Mouse (Mus musculus) lung, postnatal 0 days (tissue): Measurements from ENCODE around the gene Wdr18. TPM values are rescaled to one million over a fixed set of nuclear protein-coding genes. Genes with fewer than 3 reads are reported as not detected.

Source experiments
- ATAC-seq: fragments of 200-750 bp; cut with Nextera tagmentation; 2 replicates; pipeline ENCODE4 v1.8.0; 2017; ENCODE audit warnings: moderate library complexity
- DNase-seq: peaks from one replicate; pipeline ENCODE4 v3.0.0-alpha.2; 2016; ENCODE audit warnings: low spot score
- H3K27ac ChIP-seq: fragments of 300-500 bp; sonication (generic); 2 replicates; pipeline ENCODE4 v1.5.1; 2014; ENCODE audit warnings: antibody characterized with exemption, mild to moderate bottlenecking, low read length, mixed read lengths
- H3K27me3 ChIP-seq: fragments of 300-500 bp; sonication (generic); replicated peaks from 2 replicates; pipeline ENCODE4 v1.6.1; 2014; ENCODE audit warnings: low read length, mixed read lengths; ENCODE audit not compliant: insufficient read depth
- H3K36me3 ChIP-seq: fragments of 300-500 bp; sonication (generic); 2 replicates; pipeline ENCODE4 v1.6.1; 2014; ENCODE audit warnings: low read length, mixed read lengths; ENCODE audit not compliant: insufficient read depth
- H3K4me1 ChIP-seq: fragments of 300-500 bp; sonication (generic); 2 replicates; pipeline ENCODE4 v1.6.1; 2014; ENCODE audit warnings: antibody characterized with exemption, low read depth, low read length, mixed read lengths; ENCODE audit not compliant: insufficient read depth
- H3K4me2 ChIP-seq: fragments of 300-500 bp; sonication (generic); replicated peaks from 2 replicates; pipeline ENCODE4 v1.6.1; 2014; ENCODE audit warnings: low read depth, mild to moderate bottlenecking, low read length, moderate library complexity, mixed read lengths
- H3K4me3 ChIP-seq: fragments of 300-500 bp; sonication (generic); 2 replicates; pipeline ENCODE4 v1.5.1; 2014; ENCODE audit warnings: low read depth, low read length
- H3K9ac ChIP-seq: fragments of 300-500 bp; sonication (generic); replicated peaks from 2 replicates; pipeline ENCODE4 v1.6.1; 2014; ENCODE audit warnings: low read depth, mild to moderate bottlenecking
- H3K9me3 ChIP-seq: fragments of 300-500 bp; sonication (generic); 2 replicates; pipeline ENCODE4 v1.6.1; 2016; ENCODE audit warnings: low read length, mixed read lengths
- CTCF ChIP-seq: IDR thresholded peaks from 2 replicates; pipeline ENCODE4 v1.5.1; 2016; ENCODE audit warnings: antibody characterized with exemption, mild to moderate bottlenecking
- EP300 ChIP-seq: IDR thresholded peaks from 2 replicates; pipeline ENCODE4 v1.6.1; 2016; ENCODE audit warnings: antibody characterized with exemption, mild to moderate bottlenecking, control low read depth
- whole genome bisulfite sequencing: fragments of 180-500 bp; shearing (Covaris S2); extraction: QIAGEN DNeasy Blood & Tissue Kit; methylation state at CpG from one replicate; pipeline ENCODE4 v1.1.7; 2014; 5-methylcytosine and 5-hydroxymethylcytosine counted together
- polyA plus RNA-seq: library from polyadenylated mRNA; unstranded; fragments of >200 nt; fragmentation: Nextera tagmentation; extraction: Ambion mirVana; gene quantifications from 2 replicates; pipeline ENCODE4 v1.2.1, GENCODE M21; 2015

The Wdr18 gene
- polyA plus RNA-seq, 1 experiment from 2014 or later: 44.2 TPM

DNA sequence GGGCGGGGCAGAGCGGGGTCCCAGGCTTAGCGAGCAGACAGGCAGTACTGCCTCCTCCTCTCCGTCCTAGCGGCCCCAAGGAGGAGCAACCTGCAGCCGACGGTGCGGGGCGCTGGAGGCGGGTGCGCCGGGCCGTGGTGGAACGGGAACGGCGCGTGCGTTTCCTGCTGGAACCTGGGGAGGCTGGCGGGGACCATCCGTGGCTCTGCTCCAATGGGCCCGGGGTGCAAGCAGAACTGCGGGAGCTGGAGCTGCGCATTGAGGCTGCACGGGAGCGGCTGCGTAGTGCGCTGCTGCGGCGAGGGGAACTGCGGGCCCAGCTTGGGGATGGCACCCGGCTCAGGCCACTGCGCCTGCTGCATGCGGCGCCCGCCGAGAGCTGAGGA is 16.8 kb downstream of the Wdr18 start:
- Histone ChIP-seq H3K4me3 (no peak overlapping the region), H3K4me1 (no peaks in the 10 kb centered on the region), H3K4me2 (no peak overlapping the region), H3K36me3 (peaks cover 40% of the 10 kb centered on the region), H3K9me3 (no peaks in the 10 kb centered on the region), H3K27me3 (peaks cover 3% of the 10 kb centered on the region; the same call in 1 of the 2 replicates), H3K9ac (no peak overlapping the region), H3K27ac (no peak overlapping the region)
- no peak for ATAC-seq
- DNase-seq: no peak
- TF ChIP-seq CTCF (no peak), EP300 (no peak)
- WGBS: 78% methylated on average over 33 of the region's 36 CpGs

- WGBS: 90% methylated on average over 28 of the region's 28 CpGs
- Histone ChIP-seq H3K4me3 (no peak overlapping the region), H3K27ac (no peak overlapping the region), H3K9me3 (no peaks in the 10 kb centered on the region), H3K27me3 (no peaks in the 10 kb centered on the region), H3K36me3 (peaks cover 40% of the 10 kb centered on the region), H3K4me1 (no peaks in the 10 kb centered on the region), H3K9ac (no peak overlapping the region), H3K4me2 (no peak overlapping the region)
- TF ChIP-seq CTCF (no peak), EP300 (no peak)
- DNase-seq (no peak), ATAC-seq (no peak)
Observed at GRCm38 (mm10) chr10:79977324-79977723, 17.4 kb downstream of the Wdr18 start.

GRCm38 (mm10) chr10:79978061-79978460 is 18.1 kb downstream of the Wdr18 start:
- Histone ChIP-seq H3K4me2 (no peak overlapping the region), H3K9me3 (no peaks in the 10 kb centered on the region), H3K36me3 (peaks cover 40% of the 10 kb centered on the region), H3K4me3 (no peak overlapping the region), H3K27me3 (no peaks in the 10 kb centered on the region), H3K4me1 (peaks cover 5% of the 10 kb centered on the region), H3K9ac (no peak overlapping the region), H3K27ac (no peak overlapping the region)
- TF ChIP-seq EP300 (no peak), CTCF (no peak)
- WGBS: 96% methylated on average over 20 of the region's 21 CpGs
- no peak for DNase-seq
- no peak for ATAC-seq

DNA sequence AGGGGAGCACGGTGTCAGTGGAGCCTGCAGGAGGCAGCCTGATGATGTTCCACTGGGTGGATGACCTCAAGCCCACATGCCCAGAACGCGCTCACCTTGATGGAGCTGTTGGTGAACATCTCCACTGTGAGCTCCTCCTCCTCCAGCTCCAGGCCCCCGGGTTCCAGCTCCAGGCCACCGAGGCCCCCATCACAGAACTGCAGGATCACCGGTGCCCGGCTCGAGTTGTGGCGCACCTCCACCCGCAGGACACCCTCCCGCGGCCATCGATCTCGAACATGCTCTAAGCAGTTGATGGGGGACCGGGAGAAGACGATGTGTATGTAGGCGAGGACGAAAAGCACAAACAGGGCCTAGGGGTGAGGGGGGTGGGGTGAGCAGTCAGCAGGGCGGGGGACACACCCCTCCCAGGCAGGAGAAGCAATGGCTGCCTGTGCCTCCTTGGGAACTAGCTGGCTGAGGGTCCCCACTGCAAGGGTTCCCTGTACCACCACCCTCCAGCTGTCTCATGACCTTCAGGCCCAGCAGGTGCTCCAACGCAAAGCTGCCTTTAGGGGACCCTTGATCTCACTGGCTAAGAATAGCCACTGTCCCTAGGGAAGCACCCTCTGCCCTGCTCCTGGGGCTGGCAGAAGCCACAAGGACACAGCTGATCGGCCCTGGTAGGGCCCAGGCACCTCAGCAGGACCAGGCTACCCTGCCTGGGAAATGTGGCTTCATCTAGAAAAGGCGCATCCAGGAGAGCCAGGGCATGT is 19.6 kb downstream of the Wdr18 start:
- no peak overlapping the region for H3K27ac ChIP-seq
- no peak overlapping the region for H3K4me3 ChIP-seq
- no peak overlapping the region for H3K4me2 ChIP-seq
- peaks cover 40% of the 10 kb centered on the region for H3K36me3 ChIP-seq
- TF ChIP-seq EP300 (no peak), CTCF (no peak)
- ATAC-seq (no peak), DNase-seq (no peak)
- no peaks in the 10 kb centered on the region for H3K9me3 ChIP-seq
- H3K4me1 ChIP-seq: peaks cover 10% of the 10 kb centered on the region
- no peaks in the 10 kb centered on the region for H3K27me3 ChIP-seq
- H3K9ac ChIP-seq: no peak overlapping the region
- 93% methylated on average over 22 of the region's 22 CpGs for WGBS

- H3K27me3 ChIP-seq: no peaks in the 10 kb centered on the region
- no peak for ATAC-seq
- DNase-seq: no peak
- H3K9me3 ChIP-seq: no peaks in the 10 kb centered on the region
- H3K4me1 ChIP-seq: peaks cover 25% of the 10 kb centered on the region
- peak overlapping the region; percentile 74 for H3K9ac ChIP-seq
- TF ChIP-seq EP300: no peak
- no peak for TF ChIP-seq CTCF
- peak overlapping the region; percentile 73 for H3K4me3 ChIP-seq
- WGBS: 68% methylated on average over 5 of the region's 5 CpGs
- peaks cover 9% of the 10 kb centered on the region; the same call in 1 of the 2 replicates for H3K36me3 ChIP-seq
- peak overlapping the region; percentile 99 for H3K27ac ChIP-seq
- H3K4me2 ChIP-seq: peak overlapping the region; percentile 78
Observed at GRCm38 (mm10) chr10:79983205-79983604, 23.3 kb downstream of the Wdr18 start.

DNA sequence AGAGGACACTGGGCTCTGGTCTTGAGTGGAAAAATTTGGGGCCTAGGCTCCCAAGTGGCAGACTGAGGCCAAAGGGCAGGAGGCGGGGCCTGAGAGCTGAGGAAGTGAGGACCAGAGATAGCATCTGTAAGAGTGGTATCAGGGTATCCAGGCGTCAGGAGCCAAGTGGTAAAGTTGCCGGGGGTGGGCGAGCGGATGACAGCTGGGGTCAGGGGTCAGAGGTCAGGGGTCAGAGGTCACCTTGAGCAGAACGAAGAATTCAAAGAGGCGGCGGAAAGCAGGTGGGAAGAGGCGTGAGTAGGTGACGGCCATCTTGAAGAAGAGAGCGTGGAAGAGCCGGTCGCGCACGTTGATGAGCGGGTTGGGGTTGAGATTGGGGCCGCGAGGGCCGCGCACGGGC is 23.7 kb downstream of the Wdr18 start:
- peaks cover 25% of the 10 kb centered on the region for H3K4me1 ChIP-seq
- peak overlapping the region; percentile 73 for H3K4me3 ChIP-seq
- peaks cover 8% of the 10 kb centered on the region; the same call in 1 of the 2 replicates for H3K36me3 ChIP-seq
- peak overlapping the region; percentile 74 for H3K9ac ChIP-seq
- ATAC-seq (no peak), DNase-seq (peak; percentile 64)
- WGBS: 1% methylated on average over 11 of the region's 21 CpGs
- H3K4me2 ChIP-seq: peak overlapping the region; percentile 78
- H3K9me3 ChIP-seq: no peaks in the 10 kb centered on the region
- H3K27me3 ChIP-seq: no peaks in the 10 kb centered on the region
- H3K27ac ChIP-seq: peak overlapping the region; percentile 99
- no peak for TF ChIP-seq EP300
- TF ChIP-seq CTCF: no peak
